Mouse (Mus musculus) brain, embryonic 14.5 days (tissue): ENCODE results near the gene Slc25a19.

ENCODE experiments used
- CTCF ChIP-seq: fragments of 200-500 bp; IDR thresholded peaks from 2 replicates; pipeline ENCODE4 v1.5.1; 2012; ENCODE audit warnings: inconsistent platforms, mild to moderate bottlenecking, moderate library complexity, borderline replicate concordance; ENCODE audit not compliant: insufficient read depth, insufficient read length; ENCODE audit errors: extremely low read depth
- POLR2A ChIP-seq: fragments of 200-500 bp; IDR thresholded peaks from 2 replicates; pipeline ENCODE4 v1.6.1; 2012; ENCODE audit warnings: mild to moderate bottlenecking, inconsistent platforms, borderline replicate concordance; ENCODE audit not compliant: poor library complexity, insufficient read depth, insufficient read length, severe bottlenecking; ENCODE audit errors: extremely low read depth

GRCm38 (mm10) chr11:115677511-115677910 lies 49.4 kb upstream of the Slc25a19 start:
- TF ChIP-seq CTCF (no peak), POLR2A (no peak)
